Mouse (Mus musculus): ENCODE data around the gene Serping1. TPM values are rescaled to one million over a fixed set of nuclear protein-coding genes. Genes with fewer than 3 reads are reported as not detected.
A peak's percentile ranks its signal among the peaks of the same experiment; 100 is the strongest.

Gene Serping1
- total and polyA plus RNA-seq, 2 experiments, result 298 to 1,033 TPM

GRCm38 (mm10) chr2:84758542-84759127 is 16.6 kb downstream of the Serping1 start:
- peak; percentile 72 for DNase-seq (ENCODE audit: extremely low read depth, low read depth, low spot score)
- Histone ChIP-seq H3K4me3 (ENCODE audit: insufficient read depth, low read depth, low read length) (no peak overlapping the region), H3K4me1 (ENCODE audit: control insufficient read depth, insufficient read depth, low read length) (peaks cover 29% of the 10 kb centered on the region), H3K79me2 (ENCODE audit: control insufficient read depth, insufficient read depth, low read length) (no peaks in the 10 kb centered on the region), H3K9ac (ENCODE audit: low read depth, low read length) (no peak overlapping the region), H3K27ac (replicated peaks; ENCODE audit: insufficient read depth, low read depth, low read length) (no peak overlapping the region), H3K27me3 (ENCODE audit: control insufficient read depth, insufficient read depth, low read length) (no peaks in the 10 kb centered on the region), H3K36me3 (ENCODE audit: control insufficient read depth, insufficient read depth, low read length) (no peaks in the 10 kb centered on the region)
- WGBS, result 0% methylated on average over 2 of the region's 2 CpGs
- TF ChIP-seq POLR2A (IDR thresholded peaks at IDR 0.05; ENCODE audit: extremely low read depth, insufficient read depth, low read length) (no peak), CTCF (IDR thresholded peaks at IDR 0.05; ENCODE audit: low read depth, low read length) (peak; percentile 51)

GRCm38 (mm10) chr2:84757026-84757682 is 18.1 kb downstream of the Serping1 start:
- H3K4me3 ChIP-seq (ENCODE audit: insufficient read depth, low read depth, low read length), result no peak overlapping the region
- no peak overlapping the region for H3K9ac ChIP-seq (ENCODE audit: low read depth, low read length)
- no peaks in the 10 kb centered on the region for H3K36me3 ChIP-seq (ENCODE audit: control insufficient read depth, insufficient read depth, low read length)
- no peak for TF ChIP-seq CTCF (IDR thresholded peaks at IDR 0.05; ENCODE audit: low read depth, low read length)
- TF ChIP-seq POLR2A (IDR thresholded peaks at IDR 0.05; ENCODE audit: extremely low read depth, insufficient read depth, low read length), result no peak
- H3K4me1 ChIP-seq (ENCODE audit: control insufficient read depth, insufficient read depth, low read length), result peaks cover 18% of the 10 kb centered on the region
- H3K27ac ChIP-seq (replicated peaks; ENCODE audit: insufficient read depth, low read depth, low read length), result peak overlapping the region; percentile 98
- no peaks in the 10 kb centered on the region for H3K79me2 ChIP-seq (ENCODE audit: control insufficient read depth, insufficient read depth, low read length)
- no peak for DNase-seq (ENCODE audit: extremely low read depth, low read depth, low spot score)
- WGBS, result 80% methylated on average over 7 of the region's 7 CpGs
- H3K27me3 ChIP-seq (ENCODE audit: control insufficient read depth, insufficient read depth, low read length), result no peaks in the 10 kb centered on the region

GRCm38 (mm10) chr2:84756245-84756644 is 19.0 kb downstream of the Serping1 start:
- TF ChIP-seq POLR2A (IDR thresholded peaks at IDR 0.05; ENCODE audit: extremely low read depth, insufficient read depth, low read length) (no peak), CTCF (IDR thresholded peaks at IDR 0.05; ENCODE audit: low read depth, low read length) (no peak)
- Histone ChIP-seq H3K4me1 (ENCODE audit: control insufficient read depth, insufficient read depth, low read length) (peaks cover 16% of the 10 kb centered on the region), H3K9ac (ENCODE audit: low read depth, low read length) (peak overlapping the region; percentile 78), H3K4me3 (ENCODE audit: insufficient read depth, low read depth, low read length) (peak overlapping the region; percentile 40), H3K36me3 (ENCODE audit: control insufficient read depth, insufficient read depth, low read length) (no peaks in the 10 kb centered on the region), H3K79me2 (ENCODE audit: control insufficient read depth, insufficient read depth, low read length) (no peaks in the 10 kb centered on the region), H3K27ac (replicated peaks; ENCODE audit: insufficient read depth, low read depth, low read length) (peak overlapping the region; percentile 100), H3K27me3 (ENCODE audit: control insufficient read depth, insufficient read depth, low read length) (no peaks in the 10 kb centered on the region)
- WGBS, result 6% methylated on average over 5 of the region's 5 CpGs
- DNase-seq (ENCODE audit: extremely low read depth, low read depth, low spot score), result peak; percentile 98

- WGBS, result 46% methylated on average over 6 of the region's 6 CpGs
Observed at GRCm38 (mm10) chr2:84750115-84750514, 25.1 kb downstream of the Serping1 start.

GRCm38 (mm10) chr2:84744126-84744525 is 31.1 kb downstream of the Serping1 start:
- Histone ChIP-seq H3K27me3 (ENCODE audit: control insufficient read depth, insufficient read depth, low read length) (no peaks in the 10 kb centered on the region), H3K79me2 (ENCODE audit: control insufficient read depth, insufficient read depth, low read length) (0 out of 2 replicates have a peak, but pooled peaks cover 3% of the 10 kb centered on the region), H3K4me3 (ENCODE audit: insufficient read depth, low read depth, low read length) (peak overlapping the region; percentile 66), H3K9ac (ENCODE audit: low read depth, low read length) (peak overlapping the region; percentile 74), H3K27ac (replicated peaks; ENCODE audit: insufficient read depth, low read depth, low read length) (peak overlapping the region; percentile 88), H3K4me1 (ENCODE audit: control insufficient read depth, insufficient read depth, low read length) (peaks cover 11% of the 10 kb centered on the region), H3K36me3 (ENCODE audit: control insufficient read depth, insufficient read depth, low read length) (no peaks in the 10 kb centered on the region)
- DNase-seq (ENCODE audit: extremely low read depth, low read depth, low spot score), result no peak
- WGBS, result 15% methylated on average over 10 of the region's 10 CpGs
- TF ChIP-seq CTCF (IDR thresholded peaks at IDR 0.05; ENCODE audit: low read depth, low read length), result no peak
- no peak for TF ChIP-seq POLR2A (IDR thresholded peaks at IDR 0.05; ENCODE audit: extremely low read depth, insufficient read depth, low read length)

More at GRCm38 (mm10) chr2:84750115-84750514, 25.1 kb downstream of the Serping1 start:
- Histone ChIP-seq H3K4me1 (ENCODE audit: control insufficient read depth, insufficient read depth, low read length) (peaks cover 2% of the 10 kb centered on the region), H3K4me3 (ENCODE audit: insufficient read depth, low read depth, low read length) (no peak overlapping the region), H3K9ac (ENCODE audit: low read depth, low read length) (no peak overlapping the region), H3K27me3 (ENCODE audit: control insufficient read depth, insufficient read depth, low read length) (no peaks in the 10 kb centered on the region), H3K36me3 (ENCODE audit: control insufficient read depth, insufficient read depth, low read length) (no peaks in the 10 kb centered on the region), H3K27ac (replicated peaks; ENCODE audit: insufficient read depth, low read depth, low read length) (no peak overlapping the region), H3K79me2 (ENCODE audit: control insufficient read depth, insufficient read depth, low read length) (no peaks in the 10 kb centered on the region)
- no peak for DNase-seq (ENCODE audit: extremely low read depth, low read depth, low spot score)
- TF ChIP-seq CTCF (IDR thresholded peaks at IDR 0.05; ENCODE audit: low read depth, low read length), result no peak

- H3K79me2 ChIP-seq (ENCODE audit: control insufficient read depth, insufficient read depth, low read length), result 0 out of 2 replicates have a peak, but pooled peaks cover 3% of the 10 kb centered on the region
- H3K4me3 ChIP-seq (ENCODE audit: insufficient read depth, low read depth, low read length), result peak within 1 kb of the TSS; percentile 66
- no peaks in the 10 kb centered on the region for H3K27me3 ChIP-seq (ENCODE audit: control insufficient read depth, insufficient read depth, low read length)
- peak; percentile 72 for DNase-seq (ENCODE audit: extremely low read depth, low read depth, low spot score)
- peak within 1 kb of the TSS; percentile 74 for H3K9ac ChIP-seq (ENCODE audit: low read depth, low read length)
- peaks cover 11% of the 10 kb centered on the region for H3K4me1 ChIP-seq (ENCODE audit: control insufficient read depth, insufficient read depth, low read length)
- no peak for TF ChIP-seq CTCF (IDR thresholded peaks at IDR 0.05; ENCODE audit: low read depth, low read length)
- TF ChIP-seq POLR2A (IDR thresholded peaks at IDR 0.05; ENCODE audit: extremely low read depth, insufficient read depth, low read length), result peak; percentile 41; the same call in 1 of the 2 replicates
- peak within 1 kb of the TSS; percentile 88 for H3K27ac ChIP-seq (replicated peaks; ENCODE audit: insufficient read depth, low read depth, low read length)
- 2% methylated on average over 23 of the region's 25 CpGs for WGBS
- no peaks in the 10 kb centered on the region for H3K36me3 ChIP-seq (ENCODE audit: control insufficient read depth, insufficient read depth, low read length)
Observed at GRCm38 (mm10) chr2:84743561-84743960, 31.7 kb downstream of the Serping1 start, which contains the start of gene Gm19426. Gene Gm19426 (minus strand): TSS chr2:84743655.

Measured in liver, adult 2 months (tissue).